Mouse (Mus musculus) kidney, adult 2 months (tissue): ENCODE measurements around the gene Tbx18.

Experiments used
- CTCF ChIP-seq: fragments of 200-500 bp; conservative IDR thresholded peaks from 2 replicates; pipeline ENCODE4 v1.5.1; 2011; ENCODE audit warnings: low read depth, mild to moderate bottlenecking, control low read depth, low read length, moderate library complexity, mixed read lengths; ENCODE audit not compliant: insufficient read depth, insufficient read length
- POLR2A ChIP-seq: fragments of 200-500 bp; IDR thresholded peaks from one replicate; pipeline ENCODE4 v1.6.1; 2011; ENCODE audit warnings: low read depth, low read length, control low read depth

- TF ChIP-seq POLR2A (no peak), CTCF (no peak)
These were observed 1.5 kb downstream of the Tbx18 start for GRCm38 (mm10) chr9:87729316-87730270.
